Mouse (Mus musculus) ovary, postnatal 36 days (tissue): ENCODE measurements at regions not wholly inside any gene's neighbourhood (a gene's known extent, or its start where the extent isn't known, plus 50 kb on each side); places are given as distances from the start of the nearest gene placed in this dataset.

Source experiments
- DNase-seq: peaks from one replicate; pipeline ENCODE4 v3.0.0; 2022; ENCODE audit warnings: low spot score, mixed read lengths

DNA sequence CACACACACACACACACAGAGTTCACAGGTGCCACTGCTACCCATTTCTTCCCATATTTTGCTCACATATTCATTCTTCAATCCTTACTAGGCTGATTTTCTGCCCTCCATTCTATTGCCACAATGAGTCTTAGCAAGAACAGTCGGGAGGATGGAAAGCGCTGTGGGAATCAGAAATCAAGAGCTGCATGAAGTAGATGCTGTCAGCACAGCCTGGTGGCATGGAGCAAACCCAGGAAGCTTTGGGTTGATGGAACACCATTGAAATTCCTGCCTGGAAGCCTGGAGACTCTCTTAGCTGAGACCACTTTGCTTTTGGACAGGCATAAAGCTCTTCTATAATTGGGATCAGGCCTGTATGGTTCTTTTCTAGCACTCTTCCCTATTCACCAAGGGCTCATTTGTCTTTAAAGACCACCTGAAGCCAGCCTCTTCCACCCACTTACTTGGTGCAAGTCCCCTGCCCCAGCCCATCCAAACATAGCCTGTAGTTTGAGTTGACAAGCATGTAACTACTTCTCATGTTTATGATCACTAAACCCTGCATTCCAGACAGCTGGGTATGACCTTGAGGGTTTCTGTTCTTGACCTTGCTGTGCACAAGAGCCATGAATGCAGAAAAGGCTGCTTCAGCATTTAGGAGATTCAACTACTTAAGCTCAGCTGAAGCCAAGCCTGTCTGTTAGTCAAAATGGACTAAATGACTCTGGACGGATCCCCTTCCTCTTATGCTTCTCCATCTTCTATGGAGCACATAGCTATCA, 537.4 kb downstream of the Slc4a3 start:
- no peak for DNase-seq

DNA sequence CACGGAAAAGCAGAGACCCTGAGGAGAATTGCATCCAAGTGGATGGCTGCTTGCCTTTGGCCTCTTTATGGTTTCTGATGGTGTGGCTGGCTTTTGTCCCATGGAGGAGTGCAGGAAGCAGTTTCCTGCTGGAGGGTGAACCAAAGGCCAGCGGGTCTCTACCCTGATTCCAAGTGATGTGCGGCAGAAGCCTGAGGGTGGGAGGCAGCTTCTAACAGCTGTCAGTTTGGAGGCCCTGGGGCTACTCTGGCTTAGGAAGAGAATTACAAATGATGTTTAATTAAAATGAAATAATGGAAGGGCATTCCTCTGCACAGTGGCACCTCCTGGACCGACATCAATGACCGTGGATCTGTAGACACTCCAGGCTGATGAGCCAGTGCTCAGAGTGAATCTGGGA, 545.0 kb downstream of the Slc4a3 start:
- no peak for DNase-seq

DNA sequence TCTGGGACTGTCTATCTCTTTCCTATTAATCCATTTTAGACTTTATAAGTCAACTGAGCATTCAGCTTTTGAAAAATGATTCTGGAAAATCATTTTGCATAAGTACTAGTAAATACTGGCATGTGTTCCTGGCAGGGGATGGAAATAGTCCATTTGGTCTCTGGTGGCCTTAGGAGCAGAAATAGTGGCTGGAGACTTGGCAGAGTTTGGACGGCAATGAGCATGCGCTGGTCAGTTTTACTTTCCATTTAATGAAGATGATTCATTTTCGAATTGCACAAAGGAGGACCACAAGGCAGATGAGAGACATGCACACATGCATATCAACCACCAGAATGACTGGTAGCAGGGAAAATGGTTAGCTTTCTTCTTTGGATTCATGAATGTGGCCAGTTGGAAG, 567.2 kb downstream of the Slc4a3 start:
- DNase-seq = no peak

DNA sequence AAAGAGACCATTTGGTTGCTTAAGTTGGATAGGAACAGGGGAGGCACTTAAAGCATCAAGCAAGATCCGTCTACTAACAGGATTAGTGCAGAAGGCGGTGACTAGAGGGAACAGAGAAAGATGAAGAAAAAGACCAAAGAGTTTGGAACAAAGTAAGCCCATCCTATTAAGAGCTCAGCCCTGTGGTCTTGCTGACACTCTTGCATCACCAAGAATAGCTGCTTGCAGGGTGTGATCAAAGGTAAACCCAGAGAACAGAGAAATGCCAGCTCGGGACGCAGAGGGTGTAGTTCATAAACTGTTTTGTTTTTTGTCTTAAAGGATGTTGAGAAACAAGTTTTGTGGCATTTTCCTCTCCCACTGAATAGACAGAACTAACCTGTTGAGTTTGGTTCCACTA, 574.8 kb downstream of the Slc4a3 start:
- no peak for DNase-seq

DNA sequence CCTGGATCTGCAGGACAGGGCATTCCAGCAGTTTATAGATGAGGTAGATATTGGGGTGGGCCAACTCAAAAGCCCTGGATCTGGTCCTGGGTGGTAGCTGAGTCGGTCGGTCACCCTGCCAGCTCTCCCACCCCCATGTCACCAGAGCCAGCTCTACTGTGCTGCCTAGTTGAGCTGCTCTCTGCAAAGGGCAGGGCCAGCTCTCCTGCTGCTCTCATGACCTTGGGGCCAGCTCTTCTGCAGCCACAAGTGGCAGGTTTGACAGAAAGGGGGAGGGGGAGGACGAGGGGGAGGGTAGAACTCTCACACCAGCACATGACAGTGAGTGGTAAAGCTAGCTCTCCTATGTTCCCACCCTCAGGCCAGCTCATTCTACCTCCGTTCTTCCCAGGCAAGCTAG, 584.3 kb downstream of the Slc4a3 start:
- no peak for DNase-seq

DNA sequence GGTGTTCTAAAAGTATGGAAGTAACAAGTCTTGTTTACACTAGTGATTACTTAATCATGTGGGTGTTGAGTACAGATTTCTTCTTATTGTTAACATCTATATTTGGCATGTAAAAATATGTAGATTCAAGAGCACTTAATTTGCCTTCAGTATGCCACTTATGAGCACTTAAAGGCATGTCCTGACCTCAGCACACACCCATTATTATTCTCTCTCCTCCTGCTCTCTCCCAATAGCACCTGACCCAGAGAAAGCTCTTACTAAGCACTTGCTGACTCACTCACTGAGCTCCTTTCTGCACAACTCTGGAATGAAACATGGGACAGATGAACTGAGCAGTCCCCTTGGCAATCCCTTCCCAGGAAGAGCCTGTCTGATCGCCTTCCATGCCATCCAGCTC, 590.7 kb downstream of the Slc4a3 start:
- DNase-seq = no peak

DNA sequence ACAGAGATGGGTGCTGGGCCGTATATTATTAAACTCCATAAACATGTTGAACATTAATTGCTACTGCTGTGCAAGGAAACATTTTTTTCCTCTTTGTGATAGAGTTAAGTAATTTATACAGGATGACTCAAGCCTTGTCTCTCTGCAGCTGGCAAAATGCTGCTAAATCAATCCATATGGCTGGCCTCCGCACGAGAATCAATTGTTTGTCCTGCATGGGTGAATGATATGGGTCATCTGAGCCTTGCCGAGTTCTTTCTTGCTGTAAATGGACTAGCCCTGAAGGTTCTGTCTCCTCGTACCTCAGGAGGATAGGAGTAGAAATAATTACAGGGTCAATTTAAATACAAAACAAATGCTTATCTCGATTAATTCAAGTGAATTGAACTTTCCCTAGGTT, 591.6 kb downstream of the Slc4a3 start:
- no peak for DNase-seq

DNA sequence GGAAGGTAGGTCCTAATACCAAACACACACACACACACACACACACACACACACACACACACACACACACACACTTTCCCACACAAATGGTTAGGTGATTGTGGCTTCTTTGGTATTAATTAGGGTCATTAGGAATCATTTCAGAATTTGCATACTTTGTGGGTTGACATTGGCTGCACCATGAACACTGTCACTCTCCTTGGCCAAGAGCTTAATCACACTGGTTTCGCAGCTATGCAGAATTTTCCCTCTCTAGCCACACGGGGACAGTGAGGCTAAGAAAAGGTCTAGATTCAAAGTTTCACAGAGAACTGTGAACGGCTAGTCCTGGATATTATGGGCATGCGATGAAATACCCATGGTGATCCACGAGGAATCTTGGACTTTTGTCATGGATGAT, 597.5 kb downstream of the Slc4a3 start:
- no peak for DNase-seq

DNA sequence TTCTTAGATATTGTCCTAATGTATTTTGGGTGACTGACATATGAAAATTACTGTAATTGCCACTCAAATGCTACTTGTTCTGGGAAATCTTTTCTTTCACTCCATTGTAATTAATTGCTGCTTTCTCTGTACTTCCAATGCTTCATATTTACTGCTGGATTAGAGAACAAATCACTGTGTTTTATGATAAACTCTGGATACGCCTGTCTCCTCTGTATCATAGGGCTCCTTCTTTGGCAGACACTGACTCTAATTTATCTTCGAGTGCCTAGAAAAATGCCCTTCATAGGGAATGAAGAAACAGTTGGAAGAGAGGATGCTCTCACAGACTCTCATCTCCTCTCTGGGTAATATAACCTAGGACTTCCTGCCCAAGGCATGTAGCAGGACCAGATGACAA, 602.9 kb downstream of the Slc4a3 start:
- DNase-seq = no peak

DNA sequence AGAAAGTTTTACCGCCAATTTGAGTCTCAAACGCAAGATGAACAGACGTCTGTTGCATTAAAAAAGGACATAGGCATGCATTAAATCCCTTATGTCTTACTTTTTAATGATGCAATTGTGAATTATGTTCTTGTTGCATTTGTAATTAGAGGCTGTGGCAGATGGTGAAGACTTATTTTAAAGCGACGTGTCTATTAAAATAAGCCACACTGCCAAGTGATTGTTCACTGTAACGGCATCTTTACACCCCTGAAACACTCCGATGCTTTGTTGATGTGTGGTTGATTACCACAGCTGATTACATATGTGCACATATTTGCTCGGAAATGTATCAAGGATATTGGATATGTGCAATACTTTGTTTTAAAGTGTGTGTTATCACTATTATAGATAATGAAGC, 610.2 kb downstream of the Slc4a3 start:
- no peak for DNase-seq

DNA sequence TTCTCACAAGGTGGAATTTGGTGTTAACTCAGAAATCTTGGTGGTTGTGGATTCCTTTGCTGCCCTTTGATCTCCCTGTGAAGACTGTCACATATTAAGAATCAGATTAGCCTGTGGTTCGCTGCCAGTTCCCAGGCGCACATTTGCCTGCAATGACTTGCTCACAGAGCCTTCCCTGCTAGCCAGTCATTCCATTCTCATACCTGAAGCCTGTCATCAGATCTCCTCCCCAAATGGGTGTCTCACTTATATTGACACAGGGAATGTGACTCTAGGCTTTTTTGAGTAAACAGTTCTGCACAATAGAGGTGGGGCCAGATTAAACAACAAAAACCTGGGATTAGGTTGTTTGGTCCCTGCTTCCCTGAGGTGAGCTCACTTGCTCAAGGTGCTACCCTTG, 621.4 kb downstream of the Slc4a3 start:
- DNase-seq = no peak

DNA sequence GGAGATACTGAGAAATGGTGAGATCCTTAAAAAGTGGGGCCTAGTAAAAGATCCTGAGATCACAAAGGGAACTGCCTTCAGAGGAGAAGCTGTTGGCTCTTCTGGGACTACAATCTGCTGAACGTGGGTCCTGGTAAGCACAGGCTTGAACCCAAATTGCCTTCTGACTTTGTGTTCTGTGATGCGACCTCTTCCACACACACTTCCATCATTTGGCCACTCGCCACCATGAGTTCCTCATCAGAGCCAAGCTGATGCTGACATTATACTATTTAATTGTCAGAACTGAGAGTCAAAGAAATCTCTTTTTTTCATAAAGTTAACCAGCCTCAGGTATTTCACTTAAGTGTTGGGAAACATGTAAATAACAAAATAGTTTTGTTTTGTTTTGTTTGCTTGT, 635.1 kb downstream of the Slc4a3 start:
- DNase-seq = no peak

DNA sequence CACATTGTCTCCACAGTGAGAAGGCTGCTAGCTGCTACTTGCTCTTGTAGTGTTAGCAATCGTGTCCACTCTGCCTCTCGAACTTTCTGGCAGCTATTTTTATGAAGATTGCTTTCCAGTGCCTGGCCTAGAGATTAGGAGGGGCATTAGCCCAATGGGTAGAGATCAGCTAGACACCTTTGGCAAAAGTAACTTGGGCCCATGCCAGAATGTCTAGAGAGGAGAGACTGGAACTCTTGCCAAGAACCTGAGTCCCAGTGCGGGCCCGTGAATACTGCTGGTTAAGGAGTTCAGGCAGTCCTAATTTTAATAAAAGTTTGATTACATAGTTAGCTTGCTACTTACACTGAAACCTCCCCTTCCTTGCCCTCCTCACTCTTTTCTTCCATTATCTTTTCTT, 648.8 kb downstream of the Slc4a3 start:
- DNase-seq = no peak

DNA sequence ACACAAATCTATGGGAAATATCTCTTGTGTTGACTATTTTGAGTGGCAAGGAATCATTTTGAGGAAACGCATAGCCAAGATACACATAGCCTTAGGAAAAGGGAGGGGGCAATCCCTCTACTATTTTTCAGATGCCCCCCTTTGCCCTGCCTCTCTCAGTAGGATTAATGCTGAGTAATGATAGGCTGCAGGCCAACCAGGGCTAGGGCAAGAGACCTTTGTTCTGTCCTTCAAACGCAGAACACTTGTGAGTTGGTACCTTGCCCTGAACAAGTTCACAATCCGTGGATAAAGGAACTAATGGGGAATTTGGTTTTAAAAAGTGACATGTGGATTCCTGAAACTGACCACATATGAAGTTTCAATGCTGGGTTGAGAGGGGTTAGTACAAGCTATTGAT, 651.6 kb downstream of the Slc4a3 start:
- no peak for DNase-seq

DNA sequence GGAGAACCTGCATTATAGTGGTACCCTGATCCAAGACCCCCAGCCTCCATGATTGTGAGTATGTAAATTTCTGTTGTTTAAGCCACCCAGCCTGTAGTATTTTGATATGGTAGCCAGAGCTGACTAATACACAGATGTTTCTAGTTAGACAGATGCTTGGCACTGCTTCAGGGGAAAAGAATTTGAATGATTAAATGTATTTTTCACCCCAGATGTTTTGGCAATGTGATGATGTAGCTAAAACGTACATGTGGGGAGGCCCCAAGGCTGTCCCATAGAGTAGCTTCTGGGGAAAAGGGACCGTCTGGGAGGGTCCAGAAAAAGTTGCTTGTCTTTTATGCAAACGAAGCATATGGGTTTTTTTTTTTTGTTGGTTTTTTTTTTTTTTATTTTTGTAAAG, 654.8 kb downstream of the Slc4a3 start:
- no peak for DNase-seq

DNA sequence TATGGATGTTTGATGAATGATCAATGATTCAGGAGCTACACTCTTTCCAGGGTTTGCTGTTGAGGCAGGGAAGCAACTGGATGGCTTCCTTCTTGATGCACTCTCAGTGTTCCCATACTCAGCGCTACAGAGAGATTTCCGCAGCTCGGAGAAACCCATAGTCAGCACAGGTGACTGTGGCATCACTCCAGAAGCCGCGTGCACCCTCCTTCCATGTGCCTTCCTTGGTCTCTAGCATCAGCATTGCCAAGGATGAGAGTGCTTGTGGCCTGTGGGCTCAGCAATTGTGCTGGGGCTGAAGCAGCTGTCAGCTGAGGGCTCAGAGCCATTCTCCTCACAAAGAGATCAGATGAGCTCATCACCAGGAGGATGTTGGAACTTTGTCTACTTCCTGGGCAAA, 666.4 kb downstream of the Slc4a3 start:
- DNase-seq = no peak

DNA sequence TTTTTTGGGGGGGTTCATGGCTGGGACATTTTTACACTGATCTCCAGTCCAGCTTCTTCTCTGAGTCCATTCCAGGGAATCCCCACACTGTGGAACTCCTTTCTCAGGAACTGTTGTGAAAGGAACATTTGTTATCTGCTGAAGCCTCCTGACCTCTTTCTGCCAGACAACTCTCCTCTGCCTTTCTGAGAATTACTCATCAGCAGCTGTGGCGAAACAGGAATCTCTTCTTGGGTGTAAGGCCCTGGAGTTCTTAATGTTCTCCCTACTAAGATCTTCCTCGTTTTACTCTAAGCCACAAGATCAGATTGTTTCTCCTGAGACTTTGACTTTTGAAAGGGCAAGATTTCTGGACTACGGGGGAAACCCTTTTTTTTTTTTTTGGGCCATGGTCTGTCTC, 698.7 kb downstream of the Slc4a3 start:
- no peak for DNase-seq

DNA sequence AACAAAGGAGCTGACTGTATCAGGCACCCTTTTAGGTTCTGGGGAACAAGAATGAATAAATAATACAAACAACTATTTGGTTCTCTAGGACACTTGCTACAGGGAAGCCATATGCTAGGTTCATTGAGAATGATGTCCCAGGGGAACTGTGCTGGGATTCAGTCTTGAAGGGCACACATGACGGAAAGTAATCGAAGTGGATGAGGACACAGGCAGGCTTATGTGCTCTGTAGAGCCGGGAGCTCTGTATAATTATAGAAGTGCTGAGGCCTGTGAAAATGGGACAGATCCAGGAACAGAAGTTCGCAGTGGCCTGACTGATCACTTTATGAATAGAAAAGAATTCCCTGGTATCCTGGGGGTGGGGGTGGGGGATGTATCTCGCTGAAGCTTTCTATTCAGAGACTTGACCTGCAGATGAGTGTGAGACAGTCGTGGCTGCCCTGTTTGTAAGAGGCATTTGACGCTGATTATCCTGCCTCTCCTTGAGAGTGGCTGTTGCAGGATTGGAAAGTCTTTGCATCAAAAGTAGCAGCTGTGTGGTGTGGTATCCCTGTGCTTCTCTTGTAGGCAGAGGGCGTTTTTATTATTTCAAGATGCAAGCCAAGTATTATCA, 700.2 kb downstream of the Slc4a3 start:
- no peak for DNase-seq

DNA sequence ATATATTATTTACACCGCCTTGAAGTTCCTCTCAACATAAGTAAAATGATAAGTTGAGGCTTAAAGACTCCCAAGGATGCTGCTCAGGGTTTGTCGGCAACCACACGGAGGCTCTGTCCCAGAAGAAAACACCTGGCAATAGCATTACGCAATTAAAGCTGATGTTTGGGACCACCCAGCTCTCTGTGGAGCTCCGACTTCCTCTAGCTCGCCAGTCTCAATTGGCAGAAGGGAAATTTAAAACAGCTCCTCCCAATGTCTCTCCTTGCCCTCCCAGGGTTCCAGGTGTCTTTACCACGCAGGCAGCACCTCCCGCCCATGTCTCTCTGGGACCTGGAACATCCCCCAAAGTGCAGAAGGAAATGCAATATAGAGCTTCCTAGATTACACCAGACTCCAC, 701.1 kb downstream of the Slc4a3 start:
- DNase-seq = no peak

DNA sequence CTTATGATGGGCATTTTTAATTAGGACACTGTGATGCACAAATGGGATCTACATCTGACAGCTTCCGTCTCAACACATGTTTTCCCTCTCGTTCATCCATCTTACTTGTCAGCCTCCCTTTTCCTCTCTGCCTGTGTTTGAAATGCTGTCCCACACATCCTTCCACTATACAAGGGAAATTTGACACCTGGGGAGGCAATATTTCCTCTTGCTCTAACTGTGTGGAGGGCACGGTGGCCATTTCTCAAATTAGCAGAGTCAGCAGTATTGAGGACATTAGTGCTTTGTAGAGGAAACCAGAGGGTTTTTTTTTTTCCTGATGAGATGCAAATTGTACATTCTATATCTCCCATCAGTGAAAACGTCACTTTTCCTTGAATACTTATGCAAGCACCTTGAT, 712.2 kb downstream of the Slc4a3 start:
- no peak for DNase-seq

DNA sequence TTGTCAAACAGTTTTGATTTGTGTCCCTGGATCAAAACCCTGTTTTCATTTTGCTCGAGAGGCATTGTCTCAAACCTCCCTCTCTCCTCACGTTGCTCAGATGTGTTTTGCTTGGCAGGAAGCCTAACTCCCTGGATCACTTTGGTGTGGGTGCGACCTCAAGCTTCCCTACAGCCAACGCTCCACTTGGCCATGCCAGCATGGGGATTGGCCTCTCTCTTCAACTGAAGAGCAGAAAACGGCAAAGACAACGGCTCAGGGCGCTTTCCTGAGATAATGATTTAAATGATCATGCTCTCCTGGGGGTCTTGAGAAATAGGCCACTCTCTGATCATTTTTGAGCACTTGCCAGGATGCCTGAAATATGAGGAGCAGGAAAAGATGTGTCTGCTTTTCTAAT, 730.1 kb downstream of the Slc4a3 start:
- peak; percentile 33 for DNase-seq

DNA sequence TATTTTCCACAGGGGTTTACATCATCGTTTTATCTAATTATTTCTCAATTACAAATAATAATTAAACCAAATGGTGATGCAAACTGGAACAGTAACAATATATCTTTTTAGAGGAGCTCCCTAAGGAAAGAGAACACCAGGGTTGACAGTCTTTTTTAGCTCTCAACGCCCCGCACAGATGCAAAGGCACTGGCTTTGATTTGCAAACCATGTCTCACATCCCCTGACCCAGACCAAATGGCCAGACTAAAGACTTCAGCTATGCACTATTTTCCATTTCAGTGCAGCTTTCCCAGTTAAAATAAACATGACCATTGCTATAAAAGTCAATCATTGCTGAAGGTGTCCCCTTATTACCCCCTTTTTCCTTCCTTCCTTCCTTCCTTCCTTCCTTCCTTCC, 730.6 kb downstream of the Slc4a3 start:
- DNase-seq = no peak

DNA sequence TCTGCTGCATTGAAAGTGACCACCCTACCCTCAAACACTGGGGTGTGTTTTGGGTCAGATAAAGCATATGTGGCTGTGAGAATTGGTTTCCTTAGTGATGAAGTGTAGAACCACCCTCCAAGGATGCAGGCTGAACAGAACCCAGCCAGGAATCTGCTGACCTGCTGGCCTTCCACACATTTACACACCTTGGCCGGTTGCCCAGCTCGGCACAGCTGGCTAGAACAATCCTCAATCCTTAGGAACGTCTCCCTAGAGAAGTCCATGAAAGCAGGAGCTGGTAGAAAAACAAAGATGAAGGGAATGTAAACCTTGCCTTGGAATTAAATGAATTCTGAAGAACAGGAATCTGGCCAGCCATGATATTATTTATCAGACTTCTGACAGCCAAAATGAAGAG, 737.3 kb downstream of the Slc4a3 start:
- peak; percentile 66 for DNase-seq

DNA sequence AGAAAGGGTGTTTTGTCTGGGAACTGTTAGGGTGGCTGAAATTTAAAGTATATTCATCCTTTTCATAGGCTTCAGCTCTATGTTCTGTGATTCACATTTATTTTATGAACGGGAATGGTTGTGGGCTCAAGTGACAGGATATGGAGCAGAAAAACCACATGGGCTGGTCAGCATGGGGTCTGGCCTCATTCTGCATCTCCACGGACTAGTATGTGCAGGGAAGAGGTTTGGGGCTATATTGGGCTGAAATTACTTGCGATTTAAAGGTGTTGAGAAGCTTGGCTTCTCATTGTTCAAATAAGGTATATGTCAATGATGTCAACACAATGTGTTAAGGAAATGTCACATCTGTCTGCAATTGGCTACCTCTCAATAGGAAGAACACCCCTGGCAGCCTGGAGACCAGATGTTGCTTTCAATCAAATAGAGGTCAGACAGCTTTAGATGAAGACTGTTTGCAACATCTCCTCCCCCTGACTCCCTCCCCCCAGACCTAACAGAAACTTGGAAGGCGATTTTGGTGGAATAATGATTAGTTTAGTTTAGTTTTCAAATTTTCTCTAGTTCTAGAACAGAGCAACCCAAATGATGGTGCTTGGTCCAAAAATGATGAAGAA, 777.0 kb downstream of the Slc4a3 start:
- no peak for DNase-seq
